Mouse (Mus musculus) inflammation-experienced regulatory T-cells, adult 6 months (primary cell): Measurements from ENCODE around the gene Atp2a1. TPM values are rescaled to one million over a fixed set of nuclear protein-coding genes. Genes with fewer than 3 reads are reported as not detected.

Source experiments
- ATAC-seq: one replicate; pipeline ENCODE4 v1.8.0; 2017
- polyA plus RNA-seq, 3 experiments: library from polyadenylated mRNA; unstranded; fragments of 100-300 nt; shearing (Covaris generic); gene quantifications; one replicate each; pipeline ENCODE4 v1.2.1; 2017

Gene Atp2a1
- polyA plus RNA-seq, 3 experiments from 2014 or later = 0.16 to 0.49 (median 0.29) TPM

- ATAC-seq = no peak
These were observed 12.9 kb downstream of the Atp2a1 start for GRCm38 (mm10) chr7:126449991-126450390.

GRCm38 (mm10) chr7:126448481-126448880 is 14.4 kb downstream of the Atp2a1 start:
- ATAC-seq = no peak

GRCm38 (mm10) chr7:126446217-126446616 is 16.7 kb downstream of the Atp2a1 start:
- no peak for ATAC-seq

GRCm38 (mm10) chr7:126445104-126445815 is 17.6 kb downstream of the Atp2a1 start:
- ATAC-seq = no peak

GRCm38 (mm10) chr7:126444536-126444935 is 18.4 kb downstream of the Atp2a1 start:
- ATAC-seq = no peak

GRCm38 (mm10) chr7:126443997-126444396 is 18.9 kb downstream of the Atp2a1 start:
- no peak for ATAC-seq

GRCm38 (mm10) chr7:126440134-126440533 is 22.8 kb downstream of the Atp2a1 start:
- ATAC-seq = no peak

- no peak for ATAC-seq
These were observed 26.1 kb downstream of the Atp2a1 start for GRCm38 (mm10) chr7:126436851-126437250.

GRCm38 (mm10) chr7:126435801-126436200 is 27.1 kb downstream of the Atp2a1 start:
- no peak for ATAC-seq

GRCm38 (mm10) chr7:126434726-126435125 is 28.2 kb downstream of the Atp2a1 start:
- ATAC-seq = no peak

- no peak for ATAC-seq
These were observed 32.7 kb downstream of the Atp2a1 start for GRCm38 (mm10) chr7:126430167-126430566.

GRCm38 (mm10) chr7:126429503-126429898 is 33.4 kb downstream of the Atp2a1 start:
- no peak for ATAC-seq

GRCm38 (mm10) chr7:126428631-126429502 is 34.0 kb downstream of the Atp2a1 start, which contains the start of gene Rabep2:
Rabep2 (plus strand) TSS chr7:126428759.
- ATAC-seq = peak; percentile 76

- ATAC-seq = no peak
These were observed 34.8 kb downstream of the Atp2a1 start for GRCm38 (mm10) chr7:126428154-126428553.

- no peak for ATAC-seq
These were observed 35.5 kb downstream of the Atp2a1 start for GRCm38 (mm10) chr7:126427323-126427860.

- no peak for ATAC-seq
These were observed 38.7 kb downstream of the Atp2a1 start for GRCm38 (mm10) chr7:126424161-126424560.

GRCm38 (mm10) chr7:126421756-126422155 is 41.2 kb downstream of the Atp2a1 start:
- ATAC-seq = no peak

GRCm38 (mm10) chr7:126418496-126418895 is 44.4 kb downstream of the Atp2a1 start:
- ATAC-seq = no peak

GRCm38 (mm10) chr7:126417606-126418005 is 45.3 kb downstream of the Atp2a1 start:
- no peak for ATAC-seq

GRCm38 (mm10) chr7:126417045-126417444 is 45.9 kb downstream of the Atp2a1 start:
- ATAC-seq = no peak

- no peak for ATAC-seq
These were observed 46.3 kb downstream of the Atp2a1 start for GRCm38 (mm10) chr7:126416615-126417014.

GRCm38 (mm10) chr7:126414725-126415124 is 48.2 kb downstream of the Atp2a1 start, which contains the start of gene Cd19:
Cd19 (minus strand) TSS chr7:126414889.
- no peak for ATAC-seq

- ATAC-seq = no peak
These were observed 51.8 kb downstream of the Atp2a1 start for GRCm38 (mm10) chr7:126411061-126411460.
